In the genomic region with DNA sequence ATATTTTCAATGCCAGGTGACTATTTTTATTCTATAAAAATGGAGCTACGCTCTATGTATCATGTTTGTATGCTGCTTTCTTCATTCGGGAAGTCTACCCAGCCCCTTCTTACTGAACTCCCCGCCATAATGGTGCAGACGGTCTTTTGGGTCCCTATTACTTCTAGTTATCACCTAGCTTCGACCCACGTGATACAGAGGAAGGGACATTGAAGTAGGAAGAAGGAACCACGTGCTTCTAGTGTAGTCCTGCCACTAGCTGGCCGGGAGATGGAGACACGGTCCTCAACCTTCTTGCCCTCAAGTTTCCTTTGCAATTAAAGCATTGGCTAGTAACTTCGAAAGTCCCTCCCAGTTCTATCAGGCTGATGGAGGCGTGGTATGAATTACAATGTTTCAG, we compare ENCODE assay signal across 28 mouse cellular contexts. TPM values are rescaled to one million over a fixed set of nuclear protein-coding genes. Genes with fewer than 3 reads are reported as not detected.
DNase-seq lines count a peak whose midpoint lies in the region; ATAC-seq and TF ChIP-seq lines count a peak whose summit lies in the region.
"Had no signal": no experiment of that assay in that cellular context is flagged by ENCODE, and none has a peak within 500 bp of the region (broad histone marks: within the 10 kb centered on the region; RNA-seq: fewer than 3 reads in every experiment).

No protein-coding gene starts in this region.

- H3K4me1 ChIP-seq in heart, embryonic 10.5 days, result no peaks in the 10 kb centered on the region
- peaks cover 4 to 38% of the 10 kb centered on the region in 2 experiments for H3K4me1 ChIP-seq in MEL (ENCODE audit: control insufficient read depth in 1 of 2, insufficient read depth in 2 of 2, low read length in 2 of 2)
- H3K4me1 ChIP-seq: embryonic facial prominence, embryonic 13.5 days; embryonic facial prominence, embryonic 15.5 days; forebrain, embryonic 10.5 days; forebrain, embryonic 12.5 days had no signal

- no peak overlapping the region for H3K27ac ChIP-seq in heart, embryonic 10.5 days
- H3K27ac ChIP-seq in MEL (ENCODE audit: control insufficient read depth, low read depth, low read length), result peak overlapping the region; percentile 77
- H3K27ac ChIP-seq: embryonic facial prominence, embryonic 13.5 days; embryonic facial prominence, embryonic 15.5 days; forebrain, embryonic 10.5 days; forebrain, embryonic 12.5 days had no signal

- no peak for TF ChIP-seq EP300 in MEL (IDR thresholded peaks at IDR 0.05; ENCODE audit: low read depth in 1 of 2, low read length in 2 of 2)

- intact Hi-C loops in heart, postnatal 25 days (cut with DNase I), result no loop called here

- no peak overlapping the region for H3K4me3 ChIP-seq in heart, embryonic 10.5 days
- H3K4me3 ChIP-seq in MEL (ENCODE audit: control insufficient read depth in 1 of 2, insufficient read depth in 1 of 2, low read depth in 2 of 2, low read length in 2 of 2), result no peak overlapping the region
- H3K4me3 ChIP-seq: embryonic facial prominence, embryonic 13.5 days; embryonic facial prominence, embryonic 15.5 days; erythroblast, embryonic 14.5 days; forebrain, embryonic 10.5 days; forebrain, embryonic 12.5 days had no signal

- no peak for ATAC-seq in megakaryocyte progenitor cell, adult 5-6 weeks (replicated peaks; ENCODE audit: poor library complexity)
- ATAC-seq: forebrain, embryonic 14.5 days; forebrain, embryonic 16.5 days had no signal

- no peak for TF ChIP-seq POLR2A in MEL (IDR thresholded peaks at IDR 0.05; ENCODE audit: control insufficient read depth in 1 of 2, insufficient read depth in 1 of 2, low read depth in 1 of 2, low read length in 2 of 2, poor library complexity in 1 of 2)

- WGBS in heart, embryonic 10.5 days, result 84% methylated on average over 11 of the region's 11 CpGs

- peak; percentile 35 for DNase-seq in heart, embryonic 10.5 days (ENCODE audit: low spot score)
- no peak for DNase-seq in heart, postnatal 25 days (ENCODE audit: low spot score)
- peak; percentile 41 for DNase-seq in MEL (ENCODE audit: low read depth, low spot score)
- DNase-seq in right cerebral cortex, postnatal 10 days (ENCODE audit: low spot score in 2 of 2), result no peak
- DNase-seq: adrenal gland, adult 2 months; adrenal gland, postnatal 10 days; adrenal gland, postnatal 25 days; cerebellum, adult 11 months; cerebellum, adult 18-20 months; cerebellum, adult 8-10 months; cerebellum, adult 9-11 months; cerebellum, postnatal 14 days; cerebellum, postnatal 36 days; embryo, embryonic 11 days had no signal

- no peak overlapping the region for H3K9ac ChIP-seq in MEL (ENCODE audit: control insufficient read depth, low read depth, low read length, poor library complexity, severe bottlenecking)
- H3K9ac ChIP-seq: embryonic facial prominence, embryonic 13.5 days; embryonic facial prominence, embryonic 15.5 days; forebrain, embryonic 12.5 days had no signal

- no peaks in the 10 kb centered on the region for H3K36me3 ChIP-seq in heart, embryonic 10.5 days
- peaks cover 0 to 24% of the 10 kb centered on the region in 2 experiments; a peak in 2 of 4 replicates for H3K36me3 ChIP-seq in MEL (ENCODE audit: control insufficient read depth in 1 of 2, insufficient read depth in 2 of 2, low read length in 2 of 2)
- H3K36me3 ChIP-seq: embryonic facial prominence, embryonic 13.5 days; embryonic facial prominence, embryonic 15.5 days; forebrain, embryonic 10.5 days; forebrain, embryonic 12.5 days; G1E had no signal

- TF ChIP-seq CTCF in MEL (IDR thresholded peaks at IDR 0.05 in 2 of 3, conservative IDR thresholded peaks at IDR 0.05 in 1 of 3; ENCODE audit: control insufficient read depth in 1 of 3, insufficient read depth in 1 of 3, low read depth in 2 of 3, low read length in 3 of 3, poor library complexity in 1 of 3, severe bottlenecking in 1 of 3), result no peak

- TF ChIP-seq RAD21 in MEL (IDR thresholded peaks at IDR 0.05; ENCODE audit: low read depth, low read length), result no peak

- no peaks in the 10 kb centered on the region for H3K79me2 ChIP-seq in MEL (ENCODE audit: control insufficient read depth, insufficient read depth, low read length, poor library complexity)

- H3K9me3 ChIP-seq in heart, embryonic 10.5 days, result no peaks in the 10 kb centered on the region
- no peaks in the 10 kb centered on the region for H3K9me3 ChIP-seq in MEL (replicated peaks; ENCODE audit: insufficient read depth, low read length)
- H3K9me3 ChIP-seq: embryonic facial prominence, embryonic 13.5 days; embryonic facial prominence, embryonic 15.5 days; forebrain, embryonic 10.5 days; forebrain, embryonic 12.5 days; G1E had no signal

- no peaks in the 10 kb centered on the region for H3K27me3 ChIP-seq in heart, embryonic 10.5 days (ENCODE audit: insufficient read depth, poor library complexity, severe bottlenecking)
- no peaks in the 10 kb centered on the region for H3K27me3 ChIP-seq in MEL (ENCODE audit: control insufficient read depth in 1 of 2, insufficient read depth in 2 of 2, low read length in 2 of 2)
- H3K27me3 ChIP-seq: embryonic facial prominence, embryonic 13.5 days; embryonic facial prominence, embryonic 15.5 days; forebrain, embryonic 12.5 days had no signal

TF ChIP-seq in MEL, 35 proteins besides CTCF, POLR2A, EP300 and RAD21:
- TF ChIP-seq NRF1 (IDR thresholded peaks at IDR 0.05; ENCODE audit: insufficient read depth, low read depth, low read length, poor library complexity, severe bottlenecking), result no peak
- no peak for TF ChIP-seq GATA1 (IDR thresholded peaks at IDR 0.05; ENCODE audit: low read depth, low read length)
- no peak for TF ChIP-seq USF2 (IDR thresholded peaks at IDR 0.05; ENCODE audit: borderline replicate concordance in 1 of 2, insufficient read depth in 1 of 2, low read depth in 1 of 2, low read length in 2 of 2)
- TF ChIP-seq CHD2 (IDR thresholded peaks at IDR 0.05; ENCODE audit: low read length), result no peak
- peak; percentile 48; the same call in 1 of the 2 replicates for TF ChIP-seq MAX (IDR thresholded peaks at IDR 0.05; ENCODE audit: low read length)
- TF ChIP-seq POLR2AphosphoS2 (IDR thresholded peaks at IDR 0.05; ENCODE audit: low read length), result no peak
- TF ChIP-seq MXI1 (IDR thresholded peaks at IDR 0.05; ENCODE audit: low read depth, low read length), result 0 out of 2 replicates have a peak, but pooled peaks have one; percentile 6
- TF ChIP-seq ZC3H11A (IDR thresholded peaks at IDR 0.05; ENCODE audit: low read depth, low read length), result no peak
- TF ChIP-seq MYC (IDR thresholded peaks at IDR 0.05; ENCODE audit: low read depth, low read length), result 0 out of 2 replicates have a peak, but pooled peaks have one; percentile 3
- no peak for TF ChIP-seq UBTF (IDR thresholded peaks at IDR 0.05; ENCODE audit: borderline replicate concordance, insufficient read depth, low read depth, low read length)
- TF ChIP-seq JUND (IDR thresholded peaks at IDR 0.05; ENCODE audit: low read depth, low read length), result no peak
- TF ChIP-seq USF1 (IDR thresholded peaks at IDR 0.05; ENCODE audit: low read depth, low read length), result peak; percentile 57
- no peak for TF ChIP-seq KAT2A (conservative IDR thresholded peaks at IDR 0.05; ENCODE audit: low read depth, low read length)
- TF ChIP-seq POLR2AphosphoS5 (IDR thresholded peaks at IDR 0.05; ENCODE audit: borderline replicate concordance, low read depth, low read length), result no peak
- TF ChIP-seq ZNF384 (IDR thresholded peaks at IDR 0.05; ENCODE audit: low read depth, low read length), result no peak

RNA-seq across cellular contexts. Expression of a gene that starts 25.5 kb away (rescaled TPM):
- 0.11 TPM in 1 of 2 replicates, not detected in the other for polyA plus RNA-seq in heart, embryonic 10.5 days (2016; fragmentation: Nextera tagmentation; extraction: Ambion mirVana)
- not detected for total RNA-seq in heart, postnatal 25 days (2021)
- total RNA-seq in MEL (2012; rRNA removed), result not detected in 2 replicates
- not detected for polyA plus RNA-seq in MEL (2012; ENCODE audit: insufficient read depth in 1 of 2, insufficient read length in 2 of 2, low read depth in 1 of 2, low replicate concordance in 2 of 2, missing spikeins in 1 of 2)
- not detected in 2 replicates for total RNA-seq in megakaryocyte progenitor cell, adult 5-6 weeks (2015)
- not detected in 2 replicates for total RNA-seq in megakaryocyte progenitor cell, adult 5-6 weeks (2017)
- total RNA-seq: adrenal gland, adult 2 months; adrenal gland, postnatal 10 days; adrenal gland, postnatal 25 days; adrenal gland, postnatal 4 days; common myeloid progenitor, adult 5-6 weeks; G1E had no signal
- polyA plus RNA-seq: adrenal gland, adult 2 months; brain, embryonic 14.5 days; C2C12; embryonic facial prominence, embryonic 11.5 days; embryonic facial prominence, embryonic 13.5 days; embryonic facial prominence, embryonic 15.5 days; erythroblast, embryonic 14.5 days; forebrain, embryonic 14.5 days; forebrain, embryonic 16.5 days; G1E had no signal

RNA-seq across cellular contexts. Expression of a gene that starts 37.7 kb away (rescaled TPM):
- 21.9 and 28.7 TPM in 2 replicates for polyA plus RNA-seq in heart, embryonic 10.5 days (2016; fragmentation: Nextera tagmentation; extraction: Ambion mirVana)
- total RNA-seq in heart, postnatal 25 days (2021), result 1 to 10 TPM; 2.4 to 3.9 TPM
- total RNA-seq in MEL (2012; rRNA removed), result 27.9 and 28.0 TPM in 2 replicates
- polyA plus RNA-seq in MEL (2012; ENCODE audit: insufficient read depth in 1 of 2, insufficient read length in 2 of 2, low read depth in 1 of 2, low replicate concordance in 2 of 2, missing spikeins in 1 of 2), result 10 to 100 TPM in 1 of 2 experiments, not detected in 1; 44.5 TPM
- 10.2 and 13.4 TPM in 2 replicates for total RNA-seq in megakaryocyte progenitor cell, adult 5-6 weeks (2015)
- total RNA-seq in megakaryocyte progenitor cell, adult 5-6 weeks (2017), result 35.6 and 35.9 TPM in 2 replicates

Comparison
In these comparisons a context has a peak if more than half of its experiments do, and no peak if none do; other contexts are left out.
1. DNase-seq: peak in heart, embryonic 10.5 days (single experiment) and MEL (single experiment); none in heart, postnatal 25 days (single experiment) and right cerebral cortex, postnatal 10 days (0 of 2).